Mouse (Mus musculus): Measurements from ENCODE around the gene Fam186b.

Gene Fam186b

GRCm38 (mm10) chr15:99295484-99295981 lies at the start of gene Fam186b:
Fam186b (minus strand) TSS chr15:99295888.
- DNase-seq = peak in 1 of 2 experiments; percentile 30

- no peak for DNase-seq
Measured at GRCm38 (mm10) chr15:99344961-99345360, 49.3 kb upstream of the Fam186b start.

GRCm38 (mm10) chr15:99344148-99344870 lies 48.6 kb upstream of the Fam186b start:
- no peak for DNase-seq

GRCm38 (mm10) chr15:99343414-99344147 lies 47.9 kb upstream of the Fam186b start:
- DNase-seq = no peak

GRCm38 (mm10) chr15:99342194-99342981 lies 46.7 kb upstream of the Fam186b start:
- no peak for DNase-seq

GRCm38 (mm10) chr15:99341102-99341501 lies 45.4 kb upstream of the Fam186b start:
- peak; percentile 61 to 68 for DNase-seq

- DNase-seq = no peak
Measured at GRCm38 (mm10) chr15:99339669-99340068, 44.0 kb upstream of the Fam186b start.

GRCm38 (mm10) chr15:99338916-99339315 lies 43.2 kb upstream of the Fam186b start:
- DNase-seq = no peak

- no peak for DNase-seq
Measured at GRCm38 (mm10) chr15:99335801-99336320, 40.2 kb upstream of the Fam186b start.

GRCm38 (mm10) chr15:99334500-99334899 lies 38.8 kb upstream of the Fam186b start:
- no peak for DNase-seq

GRCm38 (mm10) chr15:99333676-99334065 lies 38.0 kb upstream of the Fam186b start:
- DNase-seq = no peak

GRCm38 (mm10) chr15:99332921-99333675 lies 37.4 kb upstream of the Fam186b start:
- peak; percentile 60 to 68 for DNase-seq

- DNase-seq = no peak
Measured at GRCm38 (mm10) chr15:99332111-99332510, 36.4 kb upstream of the Fam186b start.

- DNase-seq = no peak
Measured at GRCm38 (mm10) chr15:99331341-99331740, 35.7 kb upstream of the Fam186b start.

GRCm38 (mm10) chr15:99330324-99330723 lies 34.6 kb upstream of the Fam186b start:
- DNase-seq = no peak

GRCm38 (mm10) chr15:99328011-99328410 lies 32.3 kb upstream of the Fam186b start:
- DNase-seq = no peak

- peak in 1 of 2 experiments; percentile 68 for DNase-seq
Measured at GRCm38 (mm10) chr15:99326959-99327358, 31.3 kb upstream of the Fam186b start.

- no peak for DNase-seq
Measured at GRCm38 (mm10) chr15:99326407-99326806, 30.7 kb upstream of the Fam186b start.

- no peak for DNase-seq
Measured at GRCm38 (mm10) chr15:99325598-99325997, 29.9 kb upstream of the Fam186b start.

GRCm38 (mm10) chr15:99324151-99324550 lies 28.5 kb upstream of the Fam186b start:
- DNase-seq = no peak

- no peak for DNase-seq
Measured at GRCm38 (mm10) chr15:99320978-99321377, 25.3 kb upstream of the Fam186b start.

GRCm38 (mm10) chr15:99320168-99320674 lies 24.5 kb upstream of the Fam186b start:
- no peak for DNase-seq

Data from spleen, adult 18-20 months (tissue).